Mouse (Mus musculus) bone marrow macrophage, adult 2 months (primary cell): ENCODE results near the gene Dcun1d2.

Experiments used
- CTCF ChIP-seq: IDR thresholded peaks from 2 replicates; pipeline ENCODE4 v1.5.1; 2012; ENCODE audit warnings: low read depth, mild to moderate bottlenecking, low read length, moderate library complexity
- POLR2A ChIP-seq: IDR thresholded peaks from 2 replicates; pipeline ENCODE4 v1.6.1; 2012; ENCODE audit warnings: mild to moderate bottlenecking, low read depth, low read length, borderline replicate concordance

DNA sequence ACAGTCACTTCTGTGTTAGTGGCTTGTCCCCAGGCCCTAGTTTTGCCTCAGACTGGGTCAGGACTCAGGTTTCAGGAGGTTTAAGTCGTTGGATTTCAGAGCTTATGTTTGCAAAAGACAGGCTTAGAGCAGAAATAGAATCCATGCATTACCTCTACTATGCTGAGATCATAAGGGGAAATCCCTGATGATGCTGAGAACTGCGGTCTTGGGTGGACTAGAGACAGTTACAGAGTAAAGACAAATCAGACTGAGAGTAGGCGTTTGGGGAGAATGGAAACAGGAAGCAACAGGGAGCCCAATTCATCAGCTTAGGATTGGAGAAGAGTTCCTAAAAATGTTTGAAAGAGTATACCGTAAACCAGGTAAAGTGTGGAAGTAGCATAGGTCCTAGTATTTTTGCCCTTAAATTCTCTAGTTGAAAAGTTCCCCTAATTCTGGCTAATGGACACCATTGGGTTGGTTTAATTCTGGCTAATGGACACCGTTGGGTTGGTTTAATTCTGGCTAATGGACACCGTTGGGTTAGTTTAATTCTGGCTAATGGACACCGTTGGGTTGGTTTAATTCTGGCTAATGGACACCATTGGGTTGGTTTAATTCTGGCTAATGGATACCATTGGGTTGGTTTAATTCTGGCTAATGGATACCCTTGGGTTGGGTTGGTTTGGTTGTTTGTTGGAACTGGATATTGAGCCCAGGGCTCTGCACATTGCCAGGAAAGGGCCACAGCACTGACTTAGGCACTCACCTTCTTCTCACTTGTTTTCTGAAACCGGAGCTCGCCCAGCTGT is 5.9 kb upstream of the Dcun1d2 start:
- TF ChIP-seq CTCF: no peak
- no peak for TF ChIP-seq POLR2A
